Mouse (Mus musculus) forebrain, embryonic 13.5 days (tissue): Measurements from ENCODE around the gene Pitpnb. TPM values are rescaled to one million over a fixed set of nuclear protein-coding genes. Genes with fewer than 3 reads are reported as not detected.
A peak's percentile ranks its signal among the peaks of the same experiment; 100 is the strongest.

Experiments used
- ATAC-seq: fragments of 200-750 bp; cut with Nextera tagmentation; 2 replicates; pipeline ENCODE4 v1.8.0; 2017
- H3K27ac ChIP-seq: fragments of 300-500 bp; sonication (generic); 2 replicates; pipeline ENCODE4 v1.5.1; 2015; ENCODE audit warnings: inconsistent platforms, mild to moderate bottlenecking, moderate library complexity
- H3K27me3 ChIP-seq: fragments of 300-500 bp; sonication (generic); 2 replicates; pipeline ENCODE4 v1.6.1; 2015; ENCODE audit warnings: mild to moderate bottlenecking, inconsistent platforms
- H3K36me3 ChIP-seq: fragments of 300-500 bp; sonication (generic); 2 replicates; pipeline ENCODE4 v1.6.1; 2015; ENCODE audit warnings: mild to moderate bottlenecking, inconsistent platforms; ENCODE audit not compliant: poor library complexity, severe bottlenecking
- H3K4me1 ChIP-seq: fragments of 300-500 bp; sonication (generic); 2 replicates; pipeline ENCODE4 v1.6.1; 2015; ENCODE audit warnings: inconsistent platforms
- H3K4me2 ChIP-seq: fragments of 300-500 bp; sonication (generic); 2 replicates; pipeline ENCODE4 v1.6.1; 2015; ENCODE audit warnings: inconsistent platforms, mild to moderate bottlenecking, moderate library complexity
- H3K4me3 ChIP-seq: fragments of 300-500 bp; sonication (generic); 2 replicates; pipeline ENCODE4 v1.5.1; 2015; ENCODE audit warnings: mild to moderate bottlenecking, inconsistent platforms
- H3K9ac ChIP-seq: fragments of 300-500 bp; sonication (generic); 2 replicates; pipeline ENCODE4 v1.6.1; 2015; ENCODE audit warnings: mild to moderate bottlenecking, inconsistent platforms
- H3K9me3 ChIP-seq: fragments of 300-500 bp; sonication (generic); replicated peaks from 2 replicates; pipeline ENCODE4 v1.6.1; 2016; ENCODE audit warnings: inconsistent platforms
- WGBS: fragments of 180-500 bp; shearing (Covaris S2); methylation state at CpG from one replicate; pipeline ENCODE4 v1.1.7; 2015; 5-methylcytosine and 5-hydroxymethylcytosine counted together
- polyA plus RNA-seq: library from polyadenylated mRNA; unstranded; fragments of >200 nt; fragmentation: Nextera tagmentation; extraction: Ambion mirVana; gene quantifications from 2 replicates; pipeline ENCODE4 v1.2.1, GENCODE M21; 2015

The Pitpnb gene
- polyA plus RNA-seq, 1 experiment from 2014 or later, result 103 TPM

DNA sequence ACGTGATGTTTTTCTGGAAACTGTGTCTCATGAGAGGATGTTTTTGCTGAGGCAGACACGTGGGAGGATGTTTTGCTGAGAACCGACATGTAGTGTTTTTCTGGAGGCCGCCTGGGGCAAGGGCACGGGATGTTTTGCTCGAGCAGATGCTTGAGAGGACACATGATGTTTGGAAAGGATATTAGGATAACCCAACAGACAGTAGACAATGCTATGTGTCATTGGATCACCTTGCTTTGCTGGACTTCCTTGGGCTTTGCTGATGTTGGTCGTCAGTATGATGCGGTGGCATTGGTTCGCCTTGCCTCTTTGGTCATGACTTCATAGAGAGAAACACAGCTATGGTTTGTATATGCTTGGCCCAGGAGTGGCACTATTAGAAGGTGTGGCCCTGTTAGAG lies 16.7 kb upstream of the Pitpnb start:
- H3K27ac ChIP-seq, result no peak overlapping the region
- H3K27me3 ChIP-seq, result no peaks in the 10 kb centered on the region
- 90% methylated on average over 9 of the region's 9 CpGs for WGBS
- H3K36me3 ChIP-seq, result no peaks in the 10 kb centered on the region
- ATAC-seq, result no peak
- H3K4me2 ChIP-seq, result no peak overlapping the region
- no peaks in the 10 kb centered on the region for H3K4me1 ChIP-seq
- H3K9ac ChIP-seq, result no peak overlapping the region
- no peaks in the 10 kb centered on the region for H3K9me3 ChIP-seq
- H3K4me3 ChIP-seq, result no peak overlapping the region

DNA sequence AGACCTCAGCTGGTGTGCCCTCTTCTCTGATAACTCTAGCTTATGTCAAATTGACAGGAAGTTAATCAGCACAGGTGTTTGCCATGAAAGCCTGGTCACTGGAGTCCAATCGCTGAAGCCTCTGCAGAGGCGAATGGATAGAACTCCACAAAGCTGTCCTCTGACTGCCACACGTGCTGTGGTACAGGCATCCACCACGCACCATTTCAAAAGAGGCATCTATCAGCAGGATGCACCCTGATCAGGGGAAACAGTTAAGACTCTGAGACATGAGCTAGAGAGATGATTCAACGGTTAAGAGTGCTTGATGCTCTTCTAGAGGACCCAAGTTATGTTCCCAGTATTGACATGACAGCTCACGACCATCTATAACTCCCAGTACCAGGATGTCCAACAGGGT lies 15.5 kb upstream of the Pitpnb start:
- no peaks in the 10 kb centered on the region for H3K27me3 ChIP-seq
- no peak for ATAC-seq
- H3K9ac ChIP-seq, result no peak overlapping the region
- no peak overlapping the region for H3K4me3 ChIP-seq
- no peaks in the 10 kb centered on the region for H3K9me3 ChIP-seq
- no peaks in the 10 kb centered on the region for H3K36me3 ChIP-seq
- H3K27ac ChIP-seq, result no peak overlapping the region
- no peak overlapping the region for H3K4me2 ChIP-seq
- 91% methylated on average over 6 of the region's 6 CpGs for WGBS
- H3K4me1 ChIP-seq, result no peaks in the 10 kb centered on the region

DNA sequence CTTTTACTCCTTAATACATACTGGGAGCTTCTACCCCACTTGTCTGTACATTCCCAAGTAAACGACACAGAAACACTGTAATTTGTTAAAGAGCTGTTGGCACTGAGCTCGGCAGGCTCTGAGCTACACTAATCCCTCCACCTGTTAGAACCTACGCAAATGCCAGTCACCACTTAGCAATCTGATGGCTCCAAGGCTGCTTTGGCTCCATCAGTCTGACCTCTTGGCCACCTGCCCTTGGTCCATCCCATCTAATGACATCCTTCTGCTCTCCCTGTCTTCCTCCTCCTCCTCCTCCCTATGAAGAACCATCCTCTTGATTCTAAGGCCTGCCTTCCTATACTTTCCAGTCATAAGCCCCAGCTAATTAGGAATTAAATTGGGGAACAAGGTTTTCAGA lies 13.0 kb upstream of the Pitpnb start:
- Histone ChIP-seq H3K9ac (no peak overlapping the region), H3K27ac (no peak overlapping the region), H3K36me3 (no peaks in the 10 kb centered on the region), H3K4me3 (no peak overlapping the region), H3K27me3 (no peaks in the 10 kb centered on the region), H3K9me3 (no peaks in the 10 kb centered on the region), H3K4me1 (no peaks in the 10 kb centered on the region), H3K4me2 (no peak overlapping the region)
- ATAC-seq, result no peak
- 78% methylated on average over 3 of the region's 3 CpGs for WGBS

DNA sequence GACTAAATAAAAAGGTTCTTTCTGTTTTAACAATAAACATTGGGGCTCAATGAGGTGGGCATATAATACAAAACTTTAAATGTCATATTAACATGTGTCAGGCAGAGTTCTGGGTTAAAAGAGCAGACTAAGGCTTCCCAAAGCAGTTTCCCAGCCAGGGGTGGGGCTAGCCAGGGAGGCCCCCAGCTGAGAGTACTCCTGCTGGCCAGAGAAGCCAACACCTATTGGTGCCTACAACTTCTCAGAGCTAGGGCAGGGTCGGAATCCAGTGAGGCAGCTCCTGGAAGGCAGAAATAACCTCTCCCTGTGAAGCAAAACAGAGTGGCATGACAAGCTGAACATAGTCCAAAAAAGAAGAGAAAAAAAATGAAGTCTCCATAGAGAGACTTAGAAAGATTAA lies 11.6 kb upstream of the Pitpnb start:
- WGBS, result 77% methylated on average over 1 of the region's 1 CpGs
- H3K27ac ChIP-seq, result no peak overlapping the region
- H3K9ac ChIP-seq, result no peak overlapping the region
- H3K4me3 ChIP-seq, result no peak overlapping the region
- H3K4me1 ChIP-seq, result no peaks in the 10 kb centered on the region
- no peaks in the 10 kb centered on the region for H3K9me3 ChIP-seq
- H3K4me2 ChIP-seq, result no peak overlapping the region
- H3K36me3 ChIP-seq, result no peaks in the 10 kb centered on the region
- no peaks in the 10 kb centered on the region for H3K27me3 ChIP-seq
- ATAC-seq, result no peak

DNA sequence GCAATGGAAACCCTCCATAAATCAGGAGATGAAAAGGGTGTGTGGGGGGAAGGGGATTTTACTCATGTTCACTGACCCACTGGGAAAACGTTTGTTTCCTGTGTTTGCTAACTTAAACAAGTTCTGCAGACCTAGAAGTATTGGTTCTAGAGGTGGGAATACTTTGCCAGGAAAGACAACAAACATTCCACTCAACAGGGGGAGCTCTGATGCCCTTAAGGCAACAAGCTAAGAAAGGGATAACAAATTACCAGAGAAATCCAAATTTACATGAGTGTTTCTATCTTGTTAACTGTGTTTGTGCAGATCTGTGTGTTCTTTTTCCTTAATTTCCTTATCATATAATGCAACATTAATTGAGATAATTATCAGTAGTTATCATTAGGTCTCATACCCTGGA lies 4.8 kb upstream of the Pitpnb start:
- 34% methylated on average over 1 of the region's 1 CpGs for WGBS
- Histone ChIP-seq H3K27me3 (no peaks in the 10 kb centered on the region), H3K4me2 (no peak overlapping the region), H3K4me3 (no peak overlapping the region), H3K9ac (no peak overlapping the region), H3K9me3 (no peaks in the 10 kb centered on the region; the same call in 1 of the 2 replicates), H3K27ac (no peak overlapping the region), H3K4me1 (peaks cover 6% of the 10 kb centered on the region), H3K36me3 (no peaks in the 10 kb centered on the region)
- no peak for ATAC-seq

DNA sequence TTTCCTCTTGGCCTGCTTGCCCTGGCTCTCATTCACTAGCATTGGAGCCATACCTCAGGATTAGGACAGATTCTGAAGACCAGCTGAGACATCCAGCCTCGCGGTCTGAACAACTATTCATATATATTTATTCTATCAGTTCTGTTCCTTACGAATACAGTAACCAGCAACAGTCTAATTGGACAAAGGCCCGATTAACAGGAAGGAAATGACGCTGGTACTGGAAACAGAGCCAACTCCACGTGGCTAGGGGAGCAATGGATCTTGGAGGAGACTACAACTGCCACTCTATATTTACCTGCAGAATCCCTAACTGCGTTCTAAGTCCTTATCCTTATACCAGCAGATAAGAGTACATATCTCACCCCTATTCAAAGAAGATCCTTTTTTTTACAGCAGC lies 3.1 kb upstream of the Pitpnb start:
- no peak overlapping the region for H3K4me2 ChIP-seq
- H3K27me3 ChIP-seq, result no peaks in the 10 kb centered on the region
- no peak overlapping the region for H3K27ac ChIP-seq
- no peak for ATAC-seq
- no peak overlapping the region for H3K4me3 ChIP-seq
- WGBS, result 89% methylated on average over 7 of the region's 7 CpGs
- H3K9ac ChIP-seq, result no peak overlapping the region
- no peaks in the 10 kb centered on the region for H3K36me3 ChIP-seq
- H3K4me1 ChIP-seq, result peaks cover 20% of the 10 kb centered on the region
- no peaks in the 10 kb centered on the region; the same call in 1 of the 2 replicates for H3K9me3 ChIP-seq

DNA sequence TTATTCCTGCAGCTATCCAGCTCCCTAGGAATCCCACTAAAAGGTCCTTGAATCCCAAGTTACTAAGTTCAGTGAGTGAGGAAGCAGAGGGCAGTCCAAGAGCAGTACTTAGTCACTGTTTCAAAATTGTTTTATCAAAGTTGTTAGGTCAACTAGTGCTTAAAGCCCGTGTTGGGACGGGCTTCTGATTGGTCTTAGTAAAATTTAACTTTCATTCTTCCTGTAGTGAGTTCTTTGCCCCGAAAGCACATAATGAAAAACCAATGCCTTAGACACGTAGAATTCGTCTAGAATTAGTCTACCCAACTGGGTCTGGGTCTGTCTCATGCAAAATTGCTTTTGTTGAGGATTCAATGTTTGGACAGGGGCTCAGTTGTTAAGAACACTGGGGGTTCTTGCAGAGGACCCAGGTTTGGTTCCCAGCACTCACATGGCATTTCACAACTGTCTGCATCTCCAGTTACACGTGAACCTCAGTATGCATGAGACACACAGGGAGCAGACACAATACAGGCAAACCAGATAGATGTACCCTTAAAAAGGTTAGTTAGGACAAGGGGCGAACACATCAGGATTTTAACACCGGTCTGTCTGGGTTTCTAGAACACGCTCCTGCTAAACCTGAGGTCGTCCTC lies 664 bp upstream of the Pitpnb start:
- Histone ChIP-seq H3K27me3 (no peaks in the 10 kb centered on the region), H3K9me3 (no peaks in the 10 kb centered on the region; the same call in 1 of the 2 replicates), H3K4me2 (peak overlapping the region; percentile 85), H3K27ac (peak overlapping the region; percentile 75), H3K4me3 (peak overlapping the region; percentile 88), H3K4me1 (peaks cover 23% of the 10 kb centered on the region), H3K36me3 (peaks cover 16% of the 10 kb centered on the region), H3K9ac (peak overlapping the region; percentile 94)
- no peak; the same call in 1 of the 2 replicates for ATAC-seq
- 23% methylated on average over 10 of the region's 10 CpGs for WGBS

DNA sequence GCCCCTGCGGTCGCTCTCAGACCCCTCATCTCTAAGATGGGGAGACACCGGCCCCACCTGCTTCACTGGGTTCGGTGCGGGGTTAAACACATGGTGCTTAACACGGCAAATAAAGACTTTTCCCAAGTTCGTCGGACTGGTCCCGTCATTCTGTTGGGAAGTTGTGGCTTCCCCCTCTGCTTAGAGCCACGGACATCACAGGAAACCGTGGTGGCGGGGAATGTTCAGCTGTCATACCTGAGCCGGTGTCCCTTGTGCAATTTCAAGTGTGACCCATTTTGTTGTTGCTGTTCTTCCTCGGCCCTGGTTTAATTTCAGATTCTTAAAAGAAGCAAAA lies 504 bp downstream of the Pitpnb start:
- WGBS, result under 1% methylated on average over 14 of the region's 14 CpGs
- H3K9ac ChIP-seq, result peak overlapping the region; percentile 94
- H3K36me3 ChIP-seq, result peaks cover 22% of the 10 kb centered on the region
- no peak for ATAC-seq
- no peaks in the 10 kb centered on the region for H3K27me3 ChIP-seq
- no peaks in the 10 kb centered on the region for H3K9me3 ChIP-seq
- peak overlapping the region; percentile 79 for H3K27ac ChIP-seq
- H3K4me1 ChIP-seq, result peaks cover 23% of the 10 kb centered on the region
- peak overlapping the region; percentile 85 for H3K4me2 ChIP-seq
- peak overlapping the region; percentile 88 for H3K4me3 ChIP-seq

DNA sequence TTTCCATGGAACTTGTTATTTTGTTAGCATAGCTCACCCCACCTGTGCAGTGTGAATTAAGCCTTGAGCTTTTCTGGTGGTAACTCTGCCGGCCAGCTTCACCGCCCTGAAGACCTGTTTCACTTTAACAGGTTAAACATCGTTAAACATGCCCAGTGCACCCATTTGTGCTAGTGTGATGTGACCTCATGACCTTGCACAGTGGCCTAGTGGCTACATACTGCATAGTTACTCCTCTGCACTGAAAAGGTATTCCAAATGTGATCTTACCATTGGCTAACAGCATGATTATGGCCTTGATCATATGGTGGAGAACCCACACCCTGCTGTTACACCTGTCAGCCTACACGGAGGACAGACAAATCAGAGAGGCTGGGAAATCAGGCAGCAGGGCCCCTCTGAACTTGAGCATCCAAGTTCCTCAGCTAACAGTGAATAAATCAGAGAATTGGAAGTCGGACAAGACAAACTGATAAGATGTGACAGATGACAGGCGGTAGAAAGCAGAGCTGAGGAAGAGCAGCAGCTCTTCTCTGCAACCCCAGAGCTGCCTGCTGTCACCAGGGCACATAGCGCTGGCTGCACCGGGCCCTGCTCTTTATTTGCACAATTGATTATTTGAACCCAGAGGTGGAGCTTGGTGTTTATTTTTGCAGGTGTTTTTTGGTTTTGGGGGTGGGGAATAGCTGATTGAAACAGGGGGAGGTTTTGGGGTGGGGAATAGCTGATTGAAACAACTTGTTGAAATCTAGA lies 5.6 kb downstream of the Pitpnb start:
- Histone ChIP-seq H3K36me3 (peaks cover 62% of the 10 kb centered on the region), H3K9me3 (no peaks in the 10 kb centered on the region), H3K4me1 (peaks cover 17% of the 10 kb centered on the region), H3K27ac (no peak overlapping the region), H3K4me2 (no peak overlapping the region), H3K27me3 (no peaks in the 10 kb centered on the region), H3K9ac (no peak overlapping the region), H3K4me3 (no peak overlapping the region)
- no peak for ATAC-seq
- WGBS, result 92% methylated on average over 8 of the region's 8 CpGs

DNA sequence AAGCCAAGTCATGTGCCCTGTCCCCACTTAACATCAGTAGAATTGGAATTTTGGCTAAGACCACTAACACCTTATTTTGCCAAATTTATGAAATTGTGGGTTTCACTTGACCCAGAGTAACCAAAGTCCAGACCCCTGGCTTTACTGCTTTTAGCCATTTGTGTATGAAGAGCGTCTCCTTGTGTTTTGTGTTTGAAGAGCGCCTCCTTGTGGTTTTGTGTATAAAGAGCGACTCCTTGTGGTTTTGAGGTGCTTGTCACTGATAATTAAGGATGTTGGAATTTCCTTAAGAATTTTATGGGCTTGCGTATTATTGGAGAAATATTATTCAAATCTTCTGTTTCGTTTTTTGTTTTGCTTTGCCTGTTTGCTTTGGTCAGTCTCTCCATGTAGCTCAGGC lies 11.0 kb downstream of the Pitpnb start:
- Histone ChIP-seq H3K9ac (no peak overlapping the region), H3K27me3 (no peaks in the 10 kb centered on the region), H3K4me2 (no peak overlapping the region), H3K4me3 (no peak overlapping the region), H3K36me3 (peaks cover 82% of the 10 kb centered on the region), H3K27ac (no peak overlapping the region), H3K4me1 (no peaks in the 10 kb centered on the region), H3K9me3 (no peaks in the 10 kb centered on the region)
- no peak for ATAC-seq
- 46% methylated on average over 5 of the region's 5 CpGs for WGBS

DNA sequence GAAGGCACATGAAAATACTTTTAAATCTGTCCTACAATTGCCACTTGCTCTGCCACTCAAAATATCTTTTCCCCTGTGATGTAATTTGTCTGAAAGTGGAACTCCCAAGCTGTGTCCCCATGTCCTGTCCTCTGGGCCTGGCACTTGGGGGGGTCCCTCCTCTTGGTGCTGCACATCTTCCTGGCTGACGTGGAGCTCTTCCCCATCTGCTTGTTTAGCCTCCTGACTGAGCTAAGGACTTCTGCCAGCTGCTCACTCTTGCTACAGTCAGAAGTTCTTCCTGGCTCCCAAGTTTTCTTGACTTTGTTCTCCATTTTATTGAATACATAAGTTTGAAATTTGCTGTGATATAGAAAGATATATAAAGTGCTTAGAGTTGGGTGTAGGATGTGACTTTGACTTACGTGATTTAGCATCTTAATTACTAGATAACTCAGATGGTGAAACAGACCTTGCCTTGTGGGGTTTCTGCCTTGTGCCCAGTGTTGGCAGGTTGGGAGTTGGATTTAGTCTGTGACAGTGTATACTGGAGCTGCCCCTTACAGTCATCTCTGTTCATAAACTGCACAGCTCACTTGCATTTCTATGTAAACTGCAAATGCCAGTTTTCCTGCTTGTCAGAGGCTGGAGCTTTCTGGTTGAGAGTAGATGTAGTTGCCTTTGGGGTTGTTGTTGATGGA lies 14.3 kb downstream of the Pitpnb start:
- WGBS, result 87% methylated on average over 2 of the region's 2 CpGs
- H3K27ac ChIP-seq, result no peak overlapping the region
- H3K4me2 ChIP-seq, result no peak overlapping the region
- H3K4me3 ChIP-seq, result no peak overlapping the region
- H3K27me3 ChIP-seq, result no peaks in the 10 kb centered on the region
- H3K9me3 ChIP-seq, result no peaks in the 10 kb centered on the region
- H3K9ac ChIP-seq, result no peak overlapping the region
- H3K4me1 ChIP-seq, result no peaks in the 10 kb centered on the region
- no peak for ATAC-seq
- peaks cover 91% of the 10 kb centered on the region for H3K36me3 ChIP-seq

DNA sequence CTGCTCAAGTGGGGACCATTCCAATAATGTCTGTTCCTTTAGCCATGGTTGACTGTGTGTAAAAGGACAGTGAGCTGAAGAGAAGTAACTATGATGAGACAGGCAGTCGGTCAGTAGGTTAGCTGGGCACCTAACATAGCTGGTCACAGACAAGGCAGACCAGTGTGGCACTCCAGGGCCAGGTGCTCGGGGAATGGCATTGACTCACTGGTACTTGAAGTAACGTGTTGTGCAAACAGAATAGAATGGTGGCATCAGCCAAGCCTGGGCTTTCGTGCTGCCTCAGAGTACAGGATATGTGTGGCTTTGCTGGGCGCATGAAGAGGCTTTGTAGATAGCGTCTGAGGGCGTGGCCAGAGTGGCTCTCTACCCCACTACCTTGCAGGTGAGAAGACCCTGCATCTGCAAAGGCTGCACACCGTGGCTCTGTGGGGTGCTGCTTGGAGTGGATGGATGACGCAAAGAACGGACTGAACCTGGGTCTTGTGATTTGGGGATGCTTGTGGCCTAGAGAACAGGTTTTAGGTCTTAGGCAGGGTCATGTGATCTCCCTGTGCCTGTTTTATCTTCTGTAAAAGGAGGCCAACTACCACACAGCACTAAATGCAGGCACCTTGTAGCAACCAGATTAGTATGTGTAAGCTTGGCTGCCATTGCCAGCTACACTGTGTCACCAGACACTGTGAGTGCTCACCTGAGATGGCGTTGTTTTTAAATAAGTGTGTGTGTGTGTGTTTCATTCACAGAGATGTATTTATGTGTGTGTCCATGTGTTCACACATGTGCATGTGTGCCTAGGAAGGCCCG lies 26.5 kb downstream of the Pitpnb start:
- ATAC-seq, result no peak
- 92% methylated on average over 12 of the region's 12 CpGs for WGBS

More for the DNA sequence above, 26.5 kb downstream of the Pitpnb start:
- H3K36me3 ChIP-seq, result peaks cover 65% of the 10 kb centered on the region
- no peaks in the 10 kb centered on the region for H3K4me1 ChIP-seq
- no peak overlapping the region for H3K4me2 ChIP-seq
- no peaks in the 10 kb centered on the region for H3K27me3 ChIP-seq
- H3K27ac ChIP-seq, result no peak overlapping the region
- no peak overlapping the region for H3K9ac ChIP-seq
- H3K4me3 ChIP-seq, result no peak overlapping the region
- no peaks in the 10 kb centered on the region for H3K9me3 ChIP-seq
